Mouse (Mus musculus): ENCODE measurements at regions not wholly inside any gene's neighbourhood (a gene's known extent, or its start where the extent isn't known, plus 50 kb on each side); places are given as distances from the start of the nearest gene placed in this dataset.

DNA sequence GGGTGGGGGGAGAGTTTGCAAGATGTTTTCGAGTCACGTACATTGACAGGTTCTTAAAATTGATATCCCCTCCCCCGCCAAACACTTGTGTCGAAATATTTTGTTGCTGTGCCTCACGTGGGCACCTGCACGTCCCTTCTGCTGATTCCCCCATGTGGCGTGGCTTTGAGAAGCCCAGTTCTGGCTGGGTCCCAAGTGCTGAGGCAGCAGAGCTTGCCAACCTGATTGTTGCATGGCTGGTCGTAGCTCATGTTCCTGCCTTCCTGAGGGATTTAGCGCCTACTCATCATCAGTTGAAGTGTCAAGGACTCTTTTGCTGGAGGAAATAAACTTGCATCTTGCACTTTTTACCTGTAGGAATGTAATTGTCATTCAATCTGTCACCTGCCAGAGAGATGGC is 137.8 kb downstream of the Tfcp2l1 start:
- TF ChIP-seq CTCF (IDR thresholded peaks at IDR 0.05) = no peak
- no peak for TF ChIP-seq EP300 (IDR thresholded peaks at IDR 0.05)

Measured in lung, postnatal 0 days (tissue).